ENCODE assay signal across 9 mouse cellular contexts in the genomic region with DNA sequence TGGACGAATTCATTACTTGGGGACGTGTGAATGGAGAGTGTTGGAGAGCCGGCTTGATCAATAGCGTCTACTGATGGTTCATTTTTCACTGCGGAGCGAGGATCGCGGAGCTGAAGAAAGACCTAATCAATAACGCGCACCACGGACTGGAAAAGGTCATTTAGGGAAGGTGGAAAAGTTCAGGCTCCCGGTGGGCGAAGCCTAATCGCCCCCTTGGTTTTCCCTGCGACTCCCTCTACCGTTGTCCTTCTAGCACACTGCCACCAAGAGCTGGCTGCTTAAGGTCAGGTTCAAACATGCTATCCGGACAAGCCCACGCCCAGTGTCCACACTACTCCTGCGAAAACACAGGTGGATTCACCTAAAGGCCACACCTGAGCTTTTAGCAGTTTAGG. TPM values are rescaled to one million over a fixed set of nuclear protein-coding genes. Genes with fewer than 3 reads are reported as not detected.
DNase-seq lines count a peak whose midpoint lies in the region; ATAC-seq and TF ChIP-seq lines count a peak whose summit lies in the region.
"Had no signal": no experiment of that assay in that cellular context is flagged by ENCODE, and none has a peak within 500 bp of the region (broad histone marks: within the 10 kb centered on the region; RNA-seq: fewer than 3 reads in every experiment).

No protein-coding gene starts in this region.

- no peak overlapping the region for H3K27ac ChIP-seq in heart, embryonic 11.5 days (ENCODE audit: low read depth, low read length)
- H3K27ac ChIP-seq in brown adipose tissue, adult 24 weeks (replicated peaks; ENCODE audit: low read depth, low read length), result no peak overlapping the region
- H3K27ac ChIP-seq in hindbrain, embryonic 12.5 days, result no peak overlapping the region; the same call in 1 of the 2 replicates
- no peak overlapping the region for H3K27ac ChIP-seq in midbrain, embryonic 11.5 days (ENCODE audit: low read depth, low read length)
- no peak overlapping the region for H3K27ac ChIP-seq in layer of hippocampus, adult 2 months

- H3K27me3 ChIP-seq in heart, embryonic 11.5 days (ENCODE audit: control insufficient read depth, insufficient read depth, low read length), result peaks cover 62% of the 10 kb centered on the region
- peaks cover 77% of the 10 kb centered on the region for H3K27me3 ChIP-seq in hindbrain, embryonic 12.5 days
- peaks cover 53% of the 10 kb centered on the region for H3K27me3 ChIP-seq in midbrain, embryonic 11.5 days (ENCODE audit: control insufficient read depth, insufficient read depth, low read length)

- DNase-seq in heart, adult 18-20 months, result no peak
- DNase-seq in midbrain, embryonic 11.5 days (ENCODE audit: low spot score, missing footprints), result no peak
- DNase-seq in layer of hippocampus, adult 2 months (ENCODE audit: low spot score in 2 of 2), result no peak
- no peak for DNase-seq in spleen, postnatal 36 days (ENCODE audit: low spot score in 2 of 2)
- no peak for DNase-seq in spleen, postnatal 14 days (ENCODE audit: low spot score in 2 of 2)

- H3K4me3 ChIP-seq in heart, embryonic 11.5 days (ENCODE audit: low read depth, low read length), result peak overlapping the region; percentile 42
- H3K4me3 ChIP-seq in brown adipose tissue, adult 24 weeks (ENCODE audit: insufficient read depth, low read depth, low read length), result peak overlapping the region; percentile 49
- peak overlapping the region; percentile 29 for H3K4me3 ChIP-seq in hindbrain, embryonic 12.5 days
- peak overlapping the region; percentile 33 for H3K4me3 ChIP-seq in midbrain, embryonic 11.5 days (ENCODE audit: low read depth, low read length)
- no peak overlapping the region; the same call in 1 of the 2 replicates for H3K4me3 ChIP-seq in layer of hippocampus, adult 2 months

- H3K36me3 ChIP-seq in heart, embryonic 11.5 days (ENCODE audit: control insufficient read depth, insufficient read depth, low read length), result no peaks in the 10 kb centered on the region
- H3K36me3 ChIP-seq in hindbrain, embryonic 12.5 days, result no peaks in the 10 kb centered on the region
- H3K36me3 ChIP-seq in midbrain, embryonic 11.5 days (ENCODE audit: control insufficient read depth, insufficient read depth, low read length), result no peaks in the 10 kb centered on the region

- ATAC-seq in heart, embryonic 11.5 days (replicated peaks; ENCODE audit: insufficient number of reproducible peaks, low FRiP score, low TSS enrichment), result no peak
- ATAC-seq in hindbrain, embryonic 12.5 days (ENCODE audit: low FRiP score), result no peak
- ATAC-seq in midbrain, embryonic 11.5 days (ENCODE audit: low FRiP score), result peak; percentile 34; the same call in 1 of the 2 replicates

- H3K9ac ChIP-seq in heart, embryonic 11.5 days (ENCODE audit: low read depth, low read length), result peak overlapping the region; percentile 46; the same call in 1 of the 2 replicates
- peak overlapping the region; percentile 59; the same call in 1 of the 2 replicates for H3K9ac ChIP-seq in hindbrain, embryonic 12.5 days
- H3K9ac ChIP-seq in midbrain, embryonic 11.5 days (ENCODE audit: low read length), result peak overlapping the region; percentile 53

- TF ChIP-seq CTCF in layer of hippocampus, adult 2 months (conservative IDR thresholded peaks at IDR 0.05), result no peak

- no peaks in the 10 kb centered on the region for H3K4me1 ChIP-seq in heart, embryonic 11.5 days (ENCODE audit: control insufficient read depth, insufficient read depth, low read length)
- H3K4me1 ChIP-seq in brown adipose tissue, adult 24 weeks (ENCODE audit: control insufficient read depth, insufficient read depth, insufficient read length, low read length), result no peaks in the 10 kb centered on the region
- H3K4me1 ChIP-seq in hindbrain, embryonic 12.5 days, result peaks cover 20% of the 10 kb centered on the region
- peaks cover 7% of the 10 kb centered on the region for H3K4me1 ChIP-seq in midbrain, embryonic 11.5 days (ENCODE audit: control insufficient read depth, insufficient read depth, low read length)

- H3K9me3 ChIP-seq in heart, embryonic 11.5 days (replicated peaks; ENCODE audit: control insufficient read depth, low read length), result no peaks in the 10 kb centered on the region
- H3K9me3 ChIP-seq in hindbrain, embryonic 12.5 days (replicated peaks), result no peaks in the 10 kb centered on the region
- no peaks in the 10 kb centered on the region for H3K9me3 ChIP-seq in midbrain, embryonic 11.5 days (ENCODE audit: control insufficient read depth, low read length)

- peak overlapping the region; percentile 78 for H3K4me2 ChIP-seq in heart, embryonic 11.5 days
- peak overlapping the region; percentile 54 for H3K4me2 ChIP-seq in hindbrain, embryonic 12.5 days (replicated peaks)
- peak overlapping the region; percentile 63 for H3K4me2 ChIP-seq in midbrain, embryonic 11.5 days

- under 1% methylated on average over 19 of the region's 19 CpGs for WGBS in heart, embryonic 11.5 days (ENCODE audit: insufficient replicate concordance)
- WGBS in hindbrain, embryonic 12.5 days, result under 1% methylated on average over 19 of the region's 19 CpGs
- WGBS in midbrain, embryonic 11.5 days, result under 1% methylated on average over 19 of the region's 19 CpGs

RNA-seq across cellular contexts. Expression of a gene that starts 47.0 kb away (rescaled TPM):
- not detected in 2 replicates for polyA plus RNA-seq in heart, embryonic 11.5 days (2014; fragmentation: Nextera tagmentation; extraction: Ambion mirVana)
- under 1 TPM in 1 of 2 experiments, not detected in 1; 0.08 TPM for total RNA-seq in heart, adult 18-20 months (2021)
- not detected in 2 replicates for polyA plus RNA-seq in brown adipose tissue, adult 24 weeks (2012; ENCODE audit: insufficient read depth, insufficient read length, missing spikeins)
- polyA plus RNA-seq in hindbrain, embryonic 12.5 days (2016; fragmentation: Nextera tagmentation; extraction: Ambion mirVana), result 0.66 and 0.86 TPM in 2 replicates
- 2.4 and 2.9 TPM in 2 replicates for polyA plus RNA-seq in midbrain, embryonic 11.5 days (2014; fragmentation: Nextera tagmentation; extraction: Ambion mirVana)
- total RNA-seq in layer of hippocampus, adult 2 months (2021), result under 1 TPM; 0.49 to 0.52 TPM
- total RNA-seq: CH12.LX had no signal

RNA-seq across cellular contexts. Expression of a gene that starts 47.4 kb away (rescaled TPM):
- 34.6 and 37.8 TPM in 2 replicates for polyA plus RNA-seq in heart, embryonic 11.5 days (2014; fragmentation: Nextera tagmentation; extraction: Ambion mirVana)
- 10 to 100 TPM; 19.2 to 27.3 TPM for total RNA-seq in heart, adult 18-20 months (2021)
- polyA plus RNA-seq in brown adipose tissue, adult 24 weeks (2012; ENCODE audit: insufficient read depth, insufficient read length, missing spikeins), result 311 and 482 TPM in 2 replicates
- 95.6 and 101 TPM in 2 replicates for polyA plus RNA-seq in hindbrain, embryonic 12.5 days (2016; fragmentation: Nextera tagmentation; extraction: Ambion mirVana)
- polyA plus RNA-seq in midbrain, embryonic 11.5 days (2014; fragmentation: Nextera tagmentation; extraction: Ambion mirVana), result 129 and 137 TPM in 2 replicates
- total RNA-seq in layer of hippocampus, adult 2 months (2021), result 10 to 100 TPM; 57.7 to 65.8 TPM
